Mouse (Mus musculus) heart, adult 9 months (tissue): ENCODE data around the gene Kazald1.

Experiments
- DNase-seq, 2 experiments: peaks; one replicate each; pipeline ENCODE4 v3.0.0; 2022; ENCODE audit warnings: low spot score in 2 of 2

Gene Kazald1

GRCm38 (mm10) chr19:45047935-45048643 is 27.0 kb upstream of the Kazald1 start:
- DNase-seq = peak; percentile 79 to 80

DNA sequence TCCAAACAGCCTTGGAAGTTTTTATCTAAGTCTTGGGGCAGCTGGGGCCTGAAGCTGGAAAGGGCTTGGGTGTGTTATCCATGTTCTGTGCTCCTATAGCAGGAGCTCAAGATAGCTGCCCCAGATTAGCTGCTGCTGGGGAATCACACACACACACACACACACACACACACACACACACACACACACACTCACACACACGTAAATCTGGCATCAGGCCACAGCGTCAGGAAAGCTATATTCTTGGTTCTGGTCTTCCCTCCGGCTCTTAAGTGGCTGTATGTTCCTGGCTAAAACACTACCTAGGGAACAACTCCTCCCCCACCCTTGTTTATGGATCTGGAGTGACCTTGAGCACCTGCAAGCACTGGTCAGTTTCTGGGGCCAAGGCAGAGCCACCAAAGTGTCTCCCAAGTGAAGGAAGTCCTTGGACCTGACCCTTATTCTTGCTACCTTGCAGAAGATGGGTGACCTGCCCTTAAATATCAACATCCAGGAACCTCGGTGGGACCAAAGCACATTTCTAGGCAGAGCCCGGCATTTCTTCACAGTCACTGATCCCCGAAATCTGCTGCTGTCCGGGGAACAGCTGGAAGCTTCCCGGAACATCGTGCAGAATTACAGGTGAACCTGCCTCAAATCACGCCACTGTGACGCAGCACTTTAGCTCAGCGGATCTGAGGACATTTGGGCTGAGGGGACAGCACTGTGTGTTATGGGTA is 26.2 kb upstream of the Kazald1 start:
- DNase-seq = no peak

DNA sequence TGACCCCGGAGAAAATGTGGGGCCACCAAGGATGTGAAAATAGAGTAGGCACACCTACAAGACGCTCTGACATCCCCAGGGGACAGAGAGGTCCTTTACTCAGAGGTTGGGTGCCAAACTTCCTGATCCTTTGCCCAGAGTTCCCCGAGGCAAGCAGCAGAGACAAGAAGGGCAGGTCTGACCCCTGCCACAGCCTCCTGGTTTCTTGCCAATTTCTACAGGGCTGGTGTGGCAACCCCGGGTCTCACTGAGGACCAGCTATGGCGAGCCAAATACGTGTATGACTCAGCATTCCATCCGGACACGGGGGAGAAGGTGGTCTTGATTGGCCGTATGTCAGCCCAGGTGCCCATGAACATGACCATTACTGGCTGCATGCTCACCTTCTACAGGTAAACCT is 25.5 kb upstream of the Kazald1 start:
- DNase-seq = no peak

GRCm38 (mm10) chr19:45053451-45053850 is 21.6 kb upstream of the Kazald1 start:
- DNase-seq = no peak

DNA sequence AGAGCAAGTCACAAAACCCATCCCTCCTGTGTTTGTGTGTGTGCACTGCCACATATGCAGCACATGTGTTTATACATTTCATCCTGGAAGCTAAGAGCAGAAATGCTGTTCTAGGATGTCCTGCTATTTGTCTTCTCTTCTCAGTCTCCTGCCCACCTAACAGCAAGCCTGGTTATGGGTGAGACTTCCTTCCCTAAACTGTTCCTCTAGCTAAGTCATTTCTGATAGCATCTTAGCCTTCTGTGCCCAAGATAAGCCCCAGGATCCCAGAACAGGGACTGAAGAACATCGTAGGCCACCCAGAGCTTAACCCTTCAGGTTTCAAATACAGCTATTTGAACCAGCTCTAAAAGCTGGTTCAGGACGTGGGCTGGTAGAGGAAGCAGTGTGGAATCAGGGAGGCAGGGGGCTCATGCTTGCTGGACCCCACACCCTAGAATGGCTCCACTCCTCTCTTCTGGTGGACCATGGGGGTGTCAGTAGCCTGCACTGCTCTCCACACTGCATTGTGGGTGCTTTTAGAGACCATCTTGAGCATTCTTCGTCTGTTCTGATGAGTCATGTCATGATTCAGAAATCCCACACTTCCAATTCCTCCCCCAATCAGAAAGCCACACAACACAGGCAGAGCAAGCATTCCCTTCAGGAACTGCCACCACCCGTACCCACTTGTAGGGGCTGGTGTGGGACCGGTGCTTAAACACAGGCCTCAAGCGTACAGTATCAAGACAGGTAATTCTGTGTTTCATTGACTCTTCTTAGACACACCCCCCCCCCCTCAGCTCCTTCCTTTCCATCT is 19.9 kb upstream of the Kazald1 start:
- no peak for DNase-seq

GRCm38 (mm10) chr19:45056364-45056763 is 18.7 kb upstream of the Kazald1 start:
- DNase-seq = no peak

GRCm38 (mm10) chr19:45056908-45057698 is 17.9 kb upstream of the Kazald1 start:
- no peak for DNase-seq

- DNase-seq = peak in 1 of 2 experiments; percentile 42
Measured at GRCm38 (mm10) chr19:45057724-45058112, 17.3 kb upstream of the Kazald1 start.

GRCm38 (mm10) chr19:45058113-45058839 is 16.8 kb upstream of the Kazald1 start:
- DNase-seq = peak; percentile 95 to 97

- no peak for DNase-seq
Measured at GRCm38 (mm10) chr19:45058841-45059240, 16.2 kb upstream of the Kazald1 start.

GRCm38 (mm10) chr19:45063565-45064292 is 11.3 kb upstream of the Kazald1 start:
- no peak for DNase-seq

GRCm38 (mm10) chr19:45065226-45065625 is 9.8 kb upstream of the Kazald1 start:
- DNase-seq = no peak

DNA sequence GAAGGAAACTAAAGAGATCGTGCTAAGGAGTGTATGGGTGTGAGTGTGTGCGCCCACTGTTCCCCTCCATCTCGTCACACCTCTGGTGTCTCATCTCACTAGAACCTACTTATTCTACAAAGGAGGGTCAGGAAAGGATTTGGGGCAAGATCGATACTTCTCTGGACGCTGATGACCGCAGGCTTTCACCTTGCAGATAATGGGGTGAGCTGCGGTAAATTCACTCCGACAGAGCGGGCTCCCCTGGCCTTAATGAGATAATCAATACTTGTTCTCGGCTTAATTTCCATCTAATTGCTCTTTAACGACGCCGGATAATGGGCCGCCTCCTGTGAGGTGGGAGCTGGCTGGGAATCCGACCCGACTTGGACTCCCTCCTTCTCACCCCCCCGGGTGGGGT is 7.9 kb upstream of the Kazald1 start:
- DNase-seq = no peak

DNA sequence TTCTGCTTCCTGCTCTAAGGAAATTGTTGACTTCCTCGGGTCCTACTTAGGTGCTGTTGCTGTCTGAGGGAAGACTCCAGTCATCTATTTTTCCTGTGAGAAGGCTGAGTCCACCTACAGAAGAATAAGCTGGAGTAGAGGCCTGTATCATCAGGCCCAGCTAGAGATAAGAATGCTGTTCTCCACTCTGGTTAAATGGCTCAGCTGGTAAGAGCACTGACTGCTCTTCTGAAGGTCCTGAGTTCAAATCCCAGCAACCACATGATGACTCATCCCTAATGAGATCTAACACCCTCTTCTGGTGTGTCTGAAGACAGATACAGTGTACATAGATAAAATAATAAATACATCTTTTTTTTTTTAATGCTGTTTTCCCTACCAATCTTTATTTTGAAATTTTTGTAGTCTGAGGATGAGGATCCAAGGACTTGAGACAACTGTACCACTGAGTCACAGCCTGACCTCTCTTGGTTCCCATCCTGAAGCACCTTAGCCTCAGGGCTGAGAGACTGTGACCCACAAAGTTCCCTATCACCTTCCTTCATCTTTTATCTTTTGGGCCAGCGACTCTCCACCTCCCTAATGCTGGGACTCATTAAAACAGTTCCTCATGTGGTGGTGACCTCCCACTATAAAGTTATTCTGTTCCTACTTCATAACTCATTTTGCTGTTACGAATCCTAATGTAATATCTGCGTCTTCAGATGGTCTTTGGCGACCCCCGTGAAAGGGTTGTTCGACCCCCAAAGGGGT is 7.1 kb upstream of the Kazald1 start:
- DNase-seq = no peak

- DNase-seq = peak in 1 of 2 experiments; percentile 65
Measured at GRCm38 (mm10) chr19:45073871-45074542, 1.0 kb upstream of the Kazald1 start.

GRCm38 (mm10) chr19:45075323-45076035 is 438 bp downstream of the Kazald1 start:
- DNase-seq = peak in 1 of 2 experiments; percentile 27

DNA sequence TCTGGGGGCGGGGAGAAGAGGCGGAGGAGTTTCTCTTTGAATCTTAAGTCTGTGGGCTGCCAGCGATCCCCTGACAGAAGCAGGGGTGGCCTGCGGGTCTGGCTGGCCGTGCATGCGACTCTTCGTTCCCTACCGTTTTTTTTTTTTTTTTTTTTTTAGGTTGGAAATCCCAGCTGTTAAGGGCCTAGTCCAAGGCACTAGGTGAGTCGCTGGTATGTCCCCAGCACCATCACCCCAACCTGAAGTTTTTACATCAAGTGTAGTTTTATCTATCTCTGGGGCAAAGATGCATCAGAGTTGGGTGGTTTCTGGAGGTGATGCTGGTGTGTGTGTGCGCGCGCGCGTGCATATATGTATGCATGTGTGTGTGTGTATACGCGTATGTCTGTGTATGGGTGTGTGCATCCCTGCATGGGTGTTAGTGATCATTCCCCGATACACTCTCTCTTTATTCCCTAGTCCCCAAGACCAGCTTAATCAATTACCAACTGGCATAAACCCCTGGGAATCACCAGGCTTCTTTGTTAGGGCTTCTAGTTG is 1.1 kb downstream of the Kazald1 start:
- DNase-seq = no peak
